Mouse (Mus musculus) right cerebral cortex, postnatal 14 days (tissue): ENCODE data around the gene C2.
A peak's percentile ranks its signal among the peaks of the same experiment; 100 is the strongest.

ENCODE experiments used
- DNase-seq: peaks from one replicate; pipeline ENCODE4 v3.0.0; 2022

The C2 gene

DNA sequence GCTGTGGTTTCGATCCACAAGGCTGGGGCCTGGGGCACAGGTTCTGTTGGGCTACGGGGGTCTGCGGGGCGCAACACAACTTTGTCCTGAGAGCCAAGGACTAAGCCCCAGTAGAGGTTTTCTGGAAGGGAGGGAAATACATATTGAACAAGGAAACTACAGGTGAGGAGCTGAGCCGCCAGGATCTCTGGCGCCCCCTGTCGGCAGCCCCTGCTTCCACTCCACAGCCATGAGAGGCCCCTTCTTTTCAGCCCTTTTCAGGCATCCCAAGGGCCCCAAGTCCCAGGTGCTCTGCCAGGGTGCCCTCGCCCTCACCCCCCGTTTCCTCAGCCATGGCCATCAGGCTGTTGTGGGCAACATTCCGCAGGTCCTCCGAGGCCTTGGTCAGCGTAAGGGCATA lies 84.3 kb downstream of the C2 start:
- peak; percentile 42 for DNase-seq
